Mouse (Mus musculus) thymus, adult 2 months (tissue): ENCODE results near the gene Gm10382. TPM values are rescaled to one million over a fixed set of nuclear protein-coding genes. Genes with fewer than 3 reads are reported as not detected.
A peak's percentile ranks its signal among the peaks of the same experiment; 100 is the strongest.
"Not testable (repeated sequence)": the region's sequence is repeated elsewhere in the genome, so short reads cannot be mapped to it uniquely, and the experiment has no call there.

ENCODE experiments used
- DNase-seq: peaks from one replicate; pipeline ENCODE4 v3.0.0; 2021
- H3K27ac ChIP-seq: fragments of 200-500 bp; 2 replicates; pipeline ENCODE4 v1.5.1; 2012; ENCODE audit warnings: low read length, control low read depth; ENCODE audit not compliant: control insufficient read depth, insufficient read depth
- H3K27me3 ChIP-seq: fragments of 200-500 bp; 2 replicates; pipeline ENCODE4 v1.6.1; 2012; ENCODE audit warnings: mild to moderate bottlenecking, low read length, moderate library complexity, mixed read lengths; ENCODE audit not compliant: control insufficient read depth, insufficient read depth
- H3K36me3 ChIP-seq: fragments of 200-500 bp; 2 replicates; pipeline ENCODE4 v1.6.1; 2012; ENCODE audit warnings: mild to moderate bottlenecking, low read length, moderate library complexity; ENCODE audit not compliant: control insufficient read depth, insufficient read depth
- H3K4me1 ChIP-seq: fragments of 200-500 bp; replicated peaks from 2 replicates; pipeline ENCODE4 v1.6.1; 2012; ENCODE audit warnings: low read length; ENCODE audit not compliant: control insufficient read depth, insufficient read depth
- H3K4me3 ChIP-seq: fragments of 200-500 bp; 2 replicates; pipeline ENCODE4 v1.5.1; 2012; ENCODE audit warnings: mild to moderate bottlenecking, low read length, control low read depth, moderate library complexity; ENCODE audit not compliant: control insufficient read depth, insufficient read depth
- CTCF ChIP-seq: fragments of 200-500 bp; IDR thresholded peaks from 2 replicates; pipeline ENCODE4 v1.5.1; 2012; ENCODE audit warnings: mild to moderate bottlenecking, control low read depth, low read length, moderate library complexity, borderline replicate concordance; ENCODE audit not compliant: control insufficient read depth, poor library complexity, insufficient read depth; ENCODE audit errors: extremely low read depth
- POLR2A ChIP-seq: fragments of 200-500 bp; IDR thresholded peaks from 2 replicates; pipeline ENCODE4 v1.6.1; 2012; ENCODE audit warnings: mild to moderate bottlenecking, low read length, control low read depth, moderate library complexity; ENCODE audit not compliant: control insufficient read depth, poor library complexity, insufficient read depth; ENCODE audit errors: extremely low read depth
- WGBS: fragments of 180-500 bp; shearing (Covaris S2); methylation state at CpG from one replicate; pipeline ENCODE4 v1.1.7; 2018; 5-methylcytosine and 5-hydroxymethylcytosine counted together
- polyA plus RNA-seq: library from polyadenylated mRNA; depleted of rRNA; stranded (reverse); fragments of >200 nt; gene quantifications from 2 replicates; pipeline ENCODE4 v1.2.3, GENCODE M21; 2012

Gm10382 gene
- polyA plus RNA-seq, 1 experiment = 0.18 TPM

DNA sequence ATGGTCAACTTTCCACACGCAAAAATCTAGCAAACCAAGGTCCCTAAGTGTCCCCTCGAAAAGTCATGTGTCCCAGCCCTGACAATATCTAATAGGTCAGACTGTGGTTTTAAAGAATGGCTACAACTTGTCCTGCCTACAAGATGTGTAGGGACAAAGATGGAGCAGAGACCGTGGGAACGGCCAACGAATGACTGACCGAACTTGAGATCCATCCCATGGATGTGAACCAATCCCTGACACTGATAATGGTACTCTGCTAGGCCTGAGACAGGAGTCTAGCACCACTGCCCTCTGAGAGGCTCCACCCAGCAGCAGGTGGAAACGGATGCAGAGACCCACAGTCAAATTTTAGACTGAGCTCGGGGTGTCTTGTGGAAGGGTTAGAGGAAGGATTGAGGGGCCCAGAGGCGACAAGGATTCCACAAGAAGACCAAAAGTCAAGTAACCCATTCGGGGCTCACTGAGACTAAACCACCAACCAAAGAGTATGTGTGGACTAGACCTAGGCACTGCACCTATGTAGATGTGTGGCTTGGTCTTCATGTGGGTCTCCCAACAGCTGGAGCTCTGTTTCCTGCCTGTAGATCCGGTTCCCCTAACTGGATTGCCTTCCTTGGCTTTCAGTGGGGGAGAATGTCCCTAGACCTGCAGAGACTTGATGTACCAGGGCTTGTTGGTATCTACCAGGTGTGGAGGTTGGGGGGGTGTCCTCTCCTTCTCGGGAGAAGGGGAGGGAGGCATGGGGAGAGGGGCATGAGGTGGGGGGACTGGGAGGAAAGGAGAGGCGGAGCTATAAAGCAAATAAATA is 18.1 kb downstream of the Gm10382 start:
- Histone ChIP-seq H3K27ac (no peak overlapping the region; the same call in 1 of the 2 replicates), H3K4me3 (peak overlapping the region; percentile 49; the same call in 1 of the 2 replicates), H3K4me1 (peaks cover 22% of the 10 kb centered on the region), H3K36me3 (no peaks in the 10 kb centered on the region), H3K27me3 (no peaks in the 10 kb centered on the region)
- TF ChIP-seq CTCF (no peak), POLR2A (no peak)
- DNase-seq = no peak
- WGBS = 57% methylated on average over 13 of the region's 13 CpGs

- Histone ChIP-seq H3K4me1 (peaks cover 22% of the 10 kb centered on the region), H3K4me3 (no peak overlapping the region), H3K36me3 (no peaks in the 10 kb centered on the region), H3K27me3 (no peaks in the 10 kb centered on the region), H3K27ac (no peak overlapping the region)
- TF ChIP-seq POLR2A (no peak), CTCF (no peak)
- no peak for DNase-seq
- 82% methylated on average over 14 of the region's 14 CpGs for whole genome bisulfite sequencing
These were observed 18.9 kb downstream of the Gm10382 start for GRCm38 (mm10) chr5:125407910-125408575.

GRCm38 (mm10) chr5:125408842-125409241 is 19.7 kb downstream of the Gm10382 start:
- no peak overlapping the region for H3K4me3 ChIP-seq
- no peak overlapping the region for H3K27ac ChIP-seq
- no peaks in the 10 kb centered on the region for H3K27me3 ChIP-seq
- TF ChIP-seq CTCF (no peak), POLR2A (no peak)
- WGBS = 2% methylated on average over 13 of the region's 13 CpGs
- peak; percentile 81 for DNase-seq
- H3K36me3 ChIP-seq = no peaks in the 10 kb centered on the region
- peaks cover 20% of the 10 kb centered on the region for H3K4me1 ChIP-seq

GRCm38 (mm10) chr5:125409348-125410090 is 20.4 kb downstream of the Gm10382 start:
- Histone ChIP-seq H3K4me1 (peaks cover 20% of the 10 kb centered on the region), H3K27ac (no peak overlapping the region)
- WGBS = 64% methylated on average over 20 of the region's 20 CpGs

DNA sequence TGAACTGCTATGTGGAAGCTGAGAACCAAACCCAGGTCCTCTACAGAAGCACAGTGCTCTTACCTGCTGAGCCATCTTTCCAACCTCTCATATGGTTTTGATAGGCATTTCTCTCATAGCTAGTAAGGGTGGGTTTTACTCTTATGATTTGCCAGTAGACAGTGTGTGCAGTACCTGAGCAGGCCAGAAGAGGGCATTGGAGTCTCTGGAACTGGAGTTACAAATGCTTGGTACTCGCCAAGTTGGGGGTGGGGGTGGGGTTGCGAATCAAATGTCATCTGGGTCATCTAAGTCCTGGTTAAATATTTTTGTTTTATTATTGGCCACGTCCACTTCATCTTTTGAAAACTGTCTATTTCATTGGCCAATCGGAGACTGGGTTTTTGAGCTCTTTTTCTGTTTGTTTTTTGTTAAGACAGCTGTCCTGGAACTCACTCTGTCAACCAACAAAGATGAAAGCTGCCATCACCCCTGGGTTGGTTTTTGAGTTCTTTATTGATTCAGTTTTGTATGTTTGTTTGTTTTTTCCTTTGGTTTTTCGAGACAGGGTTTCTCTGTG is 22.9 kb downstream of the Gm10382 start:
- WGBS = 72% methylated on average over 5 of the region's 5 CpGs
- Histone ChIP-seq H3K27ac (no peak overlapping the region), H3K36me3 (peaks cover 22% of the 10 kb centered on the region), H3K4me1 (peaks cover 5% of the 10 kb centered on the region), H3K27me3 (no peaks in the 10 kb centered on the region), H3K4me3 (no peak overlapping the region)
- TF ChIP-seq CTCF (no peak), POLR2A (no peak)
- DNase-seq = peak; percentile 85

More at GRCm38 (mm10) chr5:125409348-125410090, 20.4 kb downstream of the Gm10382 start:
- Histone ChIP-seq H3K27me3 (no peaks in the 10 kb centered on the region), H3K4me3 (no peak overlapping the region), H3K36me3 (no peaks in the 10 kb centered on the region; the same call in 1 of the 2 replicates)
- TF ChIP-seq POLR2A = no peak
- no peak for TF ChIP-seq CTCF
- DNase-seq = no peak

DNA sequence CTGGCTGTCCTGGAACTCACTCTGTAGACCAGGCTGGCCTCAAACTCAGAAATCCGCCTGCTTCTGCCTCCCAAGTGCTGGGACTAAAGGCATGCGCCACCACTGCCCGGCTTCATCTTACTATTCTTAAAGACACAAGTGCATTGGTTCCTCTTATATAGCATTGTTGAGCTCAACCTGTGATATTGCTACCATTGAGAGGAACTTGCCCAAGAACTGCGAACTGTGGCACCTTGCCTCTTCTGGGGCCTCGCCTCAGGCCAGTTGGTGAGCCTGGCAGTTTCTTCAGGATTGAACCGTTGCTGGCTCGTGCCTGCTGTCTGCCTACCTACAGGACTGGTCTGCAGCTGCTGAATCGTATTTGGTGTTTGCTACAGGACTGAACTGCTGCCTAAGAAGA is 23.4 kb downstream of the Gm10382 start:
- H3K27me3 ChIP-seq, H3K27ac ChIP-seq, DNase-seq, H3K4me3 ChIP-seq, H3K4me1 ChIP-seq: not testable (repeated sequence)
- H3K36me3 ChIP-seq = peaks cover 26% of the 10 kb centered on the region
- WGBS = 91% methylated on average over 8 of the region's 8 CpGs
